Mouse (Mus musculus) kidney, adult 18-20 months (tissue): ENCODE measurements around the gene Smndc1.

ENCODE experiments used
- DNase-seq: peaks from one replicate; pipeline ENCODE4 v3.0.0; 2021

The Smndc1 gene

DNA sequence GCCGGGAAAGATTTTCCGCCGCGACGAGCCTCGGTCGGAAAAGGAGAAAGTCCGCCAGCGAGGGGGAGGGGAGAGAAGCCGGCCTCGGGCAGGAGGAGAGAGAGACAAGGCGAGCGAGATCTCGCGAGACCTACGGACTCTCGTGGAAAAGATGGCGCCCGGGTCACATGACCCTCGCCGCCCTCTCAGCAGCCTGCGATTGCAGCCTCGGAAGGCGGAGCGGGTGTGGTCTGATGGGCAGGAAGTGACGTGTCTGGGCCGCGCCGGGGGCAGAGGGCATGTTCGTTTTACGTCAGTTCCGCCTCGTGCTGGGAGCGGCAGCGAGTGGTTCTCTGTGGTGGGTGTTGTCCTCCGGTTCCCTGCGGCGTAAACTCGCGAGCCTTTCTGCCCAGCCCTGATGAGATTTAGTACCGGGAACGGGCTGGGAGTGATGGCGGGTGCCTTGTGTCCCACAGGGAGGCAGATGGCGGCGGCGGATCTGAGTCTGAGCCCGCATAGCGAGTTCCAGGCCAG is at the start of gene Smndc1:
Gene Smndc1, minus strand, starts transcription at position 84 of the 513 bp plus-strand sequence.
- DNase-seq: peak; percentile 99

DNA sequence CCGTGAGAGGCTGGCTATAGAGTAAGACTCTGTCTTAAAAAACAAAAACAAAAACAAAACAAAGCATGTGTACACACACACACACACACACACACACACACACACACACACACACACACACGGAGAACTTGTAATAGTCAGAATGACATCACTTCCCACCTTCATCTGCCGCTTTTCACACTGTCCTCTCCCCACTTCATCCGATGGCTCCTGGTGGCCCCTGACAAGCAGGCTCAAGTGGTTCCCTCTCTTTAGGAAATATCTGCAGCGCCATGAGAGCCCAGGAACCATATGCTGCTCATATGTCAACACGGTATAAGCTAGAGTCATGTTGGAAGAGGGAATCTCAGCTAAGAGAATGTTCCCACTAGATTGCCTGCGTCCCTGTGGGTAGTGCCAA is 49.0 kb upstream of the Smndc1 start:
- no peak for DNase-seq

DNA sequence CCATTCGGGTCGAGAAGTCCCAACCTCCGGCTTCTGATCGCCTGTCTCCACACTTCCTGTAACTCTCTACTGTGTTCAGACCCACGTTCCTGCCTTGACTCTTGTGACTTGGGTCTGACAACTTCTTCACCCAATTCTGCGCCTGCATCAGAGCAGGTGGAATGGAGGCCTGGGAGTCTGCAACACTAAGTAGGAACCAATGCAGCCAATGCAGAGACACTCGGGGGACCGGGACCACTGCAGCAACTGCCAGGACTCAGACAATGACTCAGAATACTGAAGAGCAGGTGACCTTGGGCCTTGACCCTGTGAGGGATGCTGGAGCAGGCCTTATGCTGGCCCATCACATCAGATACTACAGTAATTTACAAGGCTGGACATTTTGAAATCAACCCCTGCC is 47.6 kb upstream of the Smndc1 start:
- no peak for DNase-seq

DNA sequence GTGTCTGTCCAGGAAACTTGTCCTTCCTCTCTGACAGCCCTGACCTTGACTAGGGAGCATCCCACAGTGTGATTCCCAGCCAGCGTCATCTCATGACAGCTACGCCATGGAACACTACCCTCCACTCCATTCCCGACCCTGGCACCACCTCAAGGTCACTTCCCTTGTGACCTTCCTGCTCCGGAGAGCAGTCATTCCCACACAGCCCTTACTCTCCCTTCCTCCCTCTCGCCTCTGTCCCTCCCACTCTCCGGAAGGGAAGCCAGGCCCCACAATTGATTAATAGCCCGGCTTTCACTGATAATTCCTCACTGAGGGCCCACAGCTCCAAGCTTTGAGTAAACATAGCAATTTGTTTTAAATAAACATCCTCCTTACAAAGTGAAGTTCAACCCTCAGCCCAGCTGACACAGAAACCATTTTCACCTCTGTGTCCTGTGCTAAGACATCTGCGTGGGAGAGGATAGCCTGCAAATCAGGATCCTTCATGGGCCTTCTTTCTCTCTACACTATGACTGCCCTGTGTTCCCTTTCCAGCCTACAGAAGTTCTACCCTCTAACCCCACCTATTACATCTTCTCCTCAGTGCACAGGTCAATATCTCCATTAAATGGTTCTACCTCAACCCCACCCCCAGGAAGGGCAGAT is 47.1 kb upstream of the Smndc1 start:
- DNase-seq: peak; percentile 64

DNA sequence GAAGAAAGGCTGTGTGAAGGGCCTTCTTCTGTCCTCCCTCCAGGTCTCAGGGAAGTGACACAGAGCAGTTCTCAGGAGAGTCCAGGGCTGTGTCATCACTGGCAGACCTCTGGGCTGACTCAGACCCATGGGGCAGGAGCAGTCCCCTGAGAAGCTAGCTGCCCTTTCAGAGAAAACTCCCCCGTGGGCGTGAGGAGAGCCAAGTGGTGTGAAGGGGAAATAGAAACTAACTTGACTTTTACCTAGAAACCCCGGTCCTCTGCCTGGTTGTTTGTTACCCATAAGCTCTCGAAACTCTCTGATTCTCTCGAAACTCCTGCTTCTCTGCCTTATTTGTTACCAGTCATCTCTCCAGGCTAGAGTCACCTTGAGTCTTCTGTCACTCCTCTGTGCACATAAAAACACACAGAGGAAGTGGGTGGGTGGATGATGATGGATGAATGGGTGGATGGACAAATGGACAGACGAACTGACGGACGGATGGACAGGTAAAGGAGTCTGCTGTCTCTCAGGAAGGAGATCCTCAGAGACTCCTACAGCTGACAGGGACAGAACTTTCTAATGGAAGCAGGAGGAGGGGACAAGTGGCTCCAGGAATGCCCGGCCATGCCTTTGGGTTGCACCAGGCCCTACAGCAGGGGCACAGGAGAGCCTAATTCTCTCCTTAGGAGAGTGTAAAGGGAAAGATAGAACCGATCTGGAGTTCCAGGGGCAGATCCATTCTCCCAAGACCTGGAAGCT is 43.7 kb upstream of the Smndc1 start:
- no peak for DNase-seq

DNA sequence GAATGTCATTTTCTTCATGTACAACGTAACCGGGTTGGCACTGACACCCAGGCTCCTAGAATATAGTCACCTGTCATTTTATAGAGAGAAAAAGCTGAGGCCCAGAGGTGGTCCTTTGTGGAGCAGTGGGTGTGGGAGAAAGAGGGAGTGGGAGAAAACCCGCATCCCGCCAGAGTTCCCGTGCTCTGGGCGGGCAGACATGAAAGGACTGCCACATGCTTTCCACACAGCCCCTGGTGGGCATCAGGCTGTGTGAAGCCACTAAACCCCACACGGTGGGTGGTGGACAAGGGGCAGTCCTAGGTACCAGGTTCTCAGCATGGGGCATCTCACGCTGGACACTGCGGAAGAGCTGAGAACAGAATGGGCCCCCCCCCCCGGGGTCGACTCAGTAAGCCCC is 40.6 kb upstream of the Smndc1 start:
- DNase-seq: no peak

DNA sequence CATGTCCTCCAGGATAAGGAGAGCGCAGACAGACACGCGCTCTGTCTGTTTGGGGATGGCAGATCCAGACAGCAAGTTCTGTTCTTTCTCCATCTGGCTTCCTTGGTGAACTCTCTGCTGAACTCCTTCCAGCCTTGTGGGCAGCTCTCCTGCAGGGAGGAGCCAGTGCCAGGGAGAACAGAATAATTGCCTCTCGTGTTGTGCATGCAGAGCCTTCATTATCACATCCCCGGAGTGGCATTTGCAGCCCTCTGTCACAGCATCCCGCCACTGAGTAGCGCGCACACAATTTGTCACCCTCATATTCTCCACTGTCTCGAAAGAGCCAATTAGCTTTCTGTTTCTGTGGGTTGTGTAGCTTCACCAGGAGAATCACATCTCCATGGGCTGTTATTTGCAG is 40.0 kb upstream of the Smndc1 start:
- DNase-seq: no peak

DNA sequence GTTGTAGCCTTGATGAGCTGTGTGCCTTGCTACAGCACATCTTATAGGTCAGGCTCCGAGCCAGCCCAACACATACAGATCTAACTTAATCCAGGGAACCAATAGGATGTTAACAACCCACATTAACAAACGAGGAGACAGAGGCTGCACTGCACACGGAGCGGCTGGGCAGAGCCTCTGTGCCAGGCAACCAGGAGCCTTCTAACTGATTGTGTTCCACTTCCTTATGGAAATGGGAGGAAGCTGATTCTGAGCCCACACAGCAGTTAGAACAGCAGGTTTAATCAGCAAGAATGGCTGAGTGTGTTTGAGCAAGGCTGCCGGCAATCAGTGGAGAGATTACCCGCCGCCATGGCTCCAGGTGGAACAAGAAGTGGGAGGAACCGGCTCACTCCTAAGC is 37.4 kb upstream of the Smndc1 start:
- DNase-seq: no peak

DNA sequence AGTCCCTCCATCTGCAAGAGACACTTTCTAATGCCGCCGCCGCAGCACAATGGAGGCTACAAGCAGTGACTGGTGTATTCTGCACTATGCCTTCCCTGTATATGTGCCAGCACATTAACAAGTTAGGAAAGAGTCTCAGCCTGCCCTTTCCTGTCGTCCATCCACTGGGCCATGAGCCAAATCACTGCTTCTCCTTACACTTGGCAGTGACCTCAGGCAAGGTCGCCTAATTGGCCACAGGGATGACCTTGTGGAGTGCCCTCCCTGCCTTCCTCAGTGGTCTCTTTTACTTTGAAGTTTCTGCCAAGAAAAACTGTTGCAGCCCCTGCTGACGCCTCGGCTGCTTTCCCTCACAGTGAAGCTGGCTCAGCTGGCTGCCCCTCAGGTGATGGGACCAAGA is 37.0 kb upstream of the Smndc1 start:
- DNase-seq: no peak

DNA sequence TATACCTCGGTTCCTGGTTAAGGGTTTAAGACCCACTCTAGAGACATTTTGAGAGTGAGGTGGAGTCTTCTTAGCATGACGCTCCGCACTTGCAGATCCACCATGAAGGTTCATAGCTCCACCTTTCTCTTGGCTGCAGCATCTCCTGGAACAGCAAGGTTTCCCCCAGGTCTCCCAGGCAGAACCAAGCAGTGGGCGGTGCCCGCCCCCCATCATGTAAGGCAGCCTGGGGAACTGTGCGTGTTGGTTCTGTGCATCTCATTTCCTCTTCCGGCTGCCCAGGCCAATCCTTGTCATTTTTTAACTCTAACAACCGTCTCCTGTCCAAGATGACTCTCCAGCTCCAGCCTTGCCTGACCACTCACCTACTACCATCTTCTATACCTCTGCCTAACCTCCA is 35.4 kb upstream of the Smndc1 start:
- DNase-seq: no peak

DNA sequence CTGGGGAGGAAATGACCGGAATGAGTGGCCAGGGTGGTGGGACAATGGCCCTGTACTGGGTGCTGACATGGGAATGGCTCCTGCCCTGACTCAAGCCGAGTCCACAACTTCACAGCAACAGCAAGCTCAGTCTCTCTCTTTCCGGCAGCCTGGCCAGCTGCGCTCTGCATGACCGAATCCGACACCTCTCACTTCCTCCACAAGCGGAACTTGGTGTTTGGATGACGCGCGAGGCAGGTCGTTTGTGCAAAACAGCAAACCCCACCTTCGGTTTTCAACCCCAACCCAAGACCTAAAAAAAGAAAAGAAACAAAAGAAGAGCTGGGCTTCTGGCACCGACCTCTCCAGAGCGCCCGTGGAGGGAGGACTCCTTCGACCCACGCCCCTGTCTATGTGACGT is 34.3 kb upstream of the Smndc1 start:
- peak; percentile 26 for DNase-seq

DNA sequence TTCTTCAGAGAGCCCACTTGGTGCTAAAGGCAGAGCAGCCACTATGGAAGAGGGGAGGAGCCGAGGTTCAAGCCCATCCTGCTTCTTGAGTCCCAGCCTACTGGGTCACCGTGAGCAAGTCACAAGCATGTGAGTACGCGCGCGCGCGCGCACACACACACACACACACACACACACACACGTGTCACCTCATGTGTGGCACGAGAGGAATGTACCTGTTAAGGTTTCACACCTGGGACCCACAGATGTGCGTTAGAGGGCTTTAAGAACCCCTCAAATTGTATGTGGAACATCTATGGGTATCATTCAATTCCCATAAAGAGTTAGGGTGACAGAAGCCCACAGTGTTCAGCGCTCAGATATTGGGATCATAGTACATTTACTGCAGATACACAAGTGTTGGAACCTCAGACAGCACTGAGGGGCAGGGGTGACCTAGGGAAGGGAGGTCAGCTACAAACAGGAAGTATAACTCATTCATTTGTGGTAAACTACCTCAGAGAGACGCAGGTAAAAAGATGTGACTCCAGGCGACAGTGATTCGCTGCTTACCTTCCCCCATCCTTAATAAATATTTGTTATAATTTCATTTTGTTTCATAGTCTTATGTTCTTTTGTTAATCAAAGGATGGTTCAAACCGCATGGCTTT is 33.6 kb upstream of the Smndc1 start:
- no peak for DNase-seq

DNA sequence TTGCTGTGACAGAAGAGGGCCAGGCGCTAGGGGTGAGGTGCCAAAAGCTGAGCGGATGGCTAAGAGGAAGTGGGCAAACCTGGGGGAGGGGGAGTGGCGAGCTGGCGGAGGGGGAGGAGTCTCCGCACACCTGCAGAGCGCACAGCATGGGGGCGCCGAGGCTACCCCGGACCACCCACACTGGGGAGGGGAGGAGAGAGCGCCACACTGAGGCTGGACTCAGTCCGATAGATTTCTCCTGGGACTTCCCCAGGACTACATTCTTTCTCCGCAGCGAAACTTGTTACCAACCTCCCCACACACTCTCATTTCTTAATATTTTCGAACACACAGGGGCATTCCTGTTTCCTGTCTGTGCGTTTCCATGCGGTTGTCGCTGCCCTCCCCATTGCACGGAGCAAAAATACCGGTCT is 33.0 kb upstream of the Smndc1 start:
- no peak for DNase-seq

DNA sequence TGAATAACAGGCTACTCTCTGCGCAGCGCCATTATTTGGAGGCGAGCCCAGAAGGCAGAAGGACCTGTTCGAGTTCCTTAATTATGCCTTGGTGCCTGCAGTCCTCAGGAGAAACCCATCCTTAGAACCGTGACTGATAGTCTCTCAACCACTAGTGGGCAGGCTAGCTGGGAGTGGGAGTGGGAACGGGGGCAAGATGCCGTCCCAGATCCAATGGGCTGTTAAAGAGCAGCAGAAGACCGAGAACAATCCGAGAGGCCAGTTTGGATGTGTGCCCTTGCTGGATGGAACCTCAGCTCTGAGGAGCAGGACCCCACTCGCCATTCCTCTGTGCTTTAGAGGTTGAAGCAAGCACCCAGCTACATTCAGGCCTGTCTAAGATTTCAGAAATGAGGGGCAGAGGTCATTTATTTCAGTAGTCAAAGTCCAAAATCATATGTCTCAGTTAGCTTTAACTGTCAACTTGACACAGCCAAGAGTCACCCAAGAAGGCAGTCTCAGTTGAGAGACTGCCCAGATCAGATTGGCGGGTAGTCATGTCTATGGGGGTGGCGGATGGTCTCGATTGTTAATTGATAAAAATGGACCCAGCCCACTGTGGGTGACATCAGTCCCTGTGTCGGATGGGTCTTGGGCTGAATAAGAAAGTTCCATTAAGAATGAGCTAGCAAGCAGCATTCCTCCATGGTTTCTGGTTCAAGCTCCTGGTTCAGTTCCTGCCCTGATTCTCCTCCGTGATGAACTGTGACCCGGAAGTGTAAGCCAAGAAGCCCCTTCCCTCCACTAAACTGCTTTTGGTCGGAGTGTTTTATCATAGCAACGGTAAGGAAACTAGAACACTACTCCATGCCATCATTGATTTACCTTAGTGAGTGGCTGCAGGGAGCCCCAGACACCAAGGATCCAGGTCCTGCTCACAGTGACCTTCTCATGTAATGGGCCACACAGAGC is 32.3 kb upstream of the Smndc1 start:
- no peak for DNase-seq

DNA sequence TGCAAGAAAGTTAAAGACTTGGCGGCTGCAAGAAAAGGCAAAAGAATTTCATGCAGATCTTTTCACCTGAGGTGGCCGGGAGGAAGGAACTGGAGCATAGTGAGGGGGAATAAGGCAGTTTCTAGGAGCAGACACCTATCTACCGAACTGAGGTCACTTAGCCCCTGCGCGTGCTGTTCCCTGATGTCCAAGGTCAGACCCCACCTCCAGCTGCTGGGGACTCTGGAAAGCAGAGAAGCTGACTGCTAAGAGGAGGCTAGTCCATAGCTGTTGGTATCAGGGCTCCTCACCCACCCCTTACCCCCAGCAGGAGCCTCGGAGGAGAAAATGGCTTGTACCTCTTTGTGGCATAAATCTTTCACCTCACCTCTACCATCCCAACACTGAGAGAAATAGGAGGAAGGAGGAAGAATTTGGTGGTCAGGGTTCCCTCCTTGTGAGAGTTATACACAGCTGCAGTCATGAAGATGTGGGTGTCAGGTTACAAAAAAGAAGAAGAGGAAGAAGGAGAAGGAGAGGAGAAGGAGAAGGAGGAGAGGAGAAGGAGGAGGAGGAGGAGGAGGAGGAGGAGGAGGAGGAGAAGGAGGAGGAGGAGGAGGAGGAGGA is 31.3 kb upstream of the Smndc1 start:
- no peak for DNase-seq

DNA sequence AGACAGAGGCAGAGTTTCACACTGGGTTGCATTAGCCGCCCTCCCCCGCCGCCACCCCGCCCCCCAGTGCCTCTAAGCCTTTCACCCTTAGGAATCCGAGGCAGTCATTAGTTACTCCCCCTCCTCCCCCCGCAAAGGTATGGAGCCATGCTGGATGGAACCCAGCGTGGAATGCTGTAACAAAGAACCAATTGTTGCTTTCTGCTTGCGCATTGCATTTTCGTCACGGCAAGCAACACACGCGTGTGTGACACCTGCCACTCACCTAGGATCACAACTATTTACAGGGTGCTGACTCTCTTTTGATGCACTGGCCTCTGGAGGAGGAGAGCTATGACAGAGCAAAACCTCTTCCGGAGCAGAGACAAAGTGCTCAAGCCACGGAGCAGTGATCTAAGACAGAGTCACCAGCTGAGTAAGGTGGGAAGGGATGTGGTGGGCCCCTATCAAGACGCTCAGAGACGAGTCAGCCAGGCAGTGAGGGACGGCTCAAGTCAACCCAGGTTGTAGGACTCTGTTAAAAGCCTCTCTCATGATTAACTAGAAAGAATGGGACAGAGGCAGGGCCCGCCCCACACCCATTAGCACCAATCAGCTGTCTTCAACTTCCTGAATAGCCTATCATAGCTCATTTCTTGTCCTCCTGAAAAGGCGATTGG is 30.7 kb upstream of the Smndc1 start:
- peak; percentile 82 for DNase-seq

DNA sequence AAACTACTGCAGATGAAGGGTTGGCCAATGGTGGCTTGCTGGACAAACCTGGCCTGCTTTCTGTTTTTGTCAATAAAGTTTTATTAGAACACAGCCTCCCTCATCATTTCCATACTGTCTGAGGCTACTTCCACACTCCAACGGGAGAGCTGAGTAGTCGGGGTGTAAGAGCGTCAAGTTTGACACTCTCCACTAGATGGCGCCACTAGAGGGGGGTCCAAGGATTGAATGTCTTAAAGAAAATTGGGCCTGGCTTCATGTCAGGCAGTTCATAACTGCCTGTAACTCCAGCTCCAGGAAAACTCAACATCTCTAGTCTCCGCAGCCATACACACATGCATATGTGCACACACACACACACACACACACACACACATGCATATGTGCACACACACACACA is 29.5 kb upstream of the Smndc1 start:
- DNase-seq: peak; percentile 40

DNA sequence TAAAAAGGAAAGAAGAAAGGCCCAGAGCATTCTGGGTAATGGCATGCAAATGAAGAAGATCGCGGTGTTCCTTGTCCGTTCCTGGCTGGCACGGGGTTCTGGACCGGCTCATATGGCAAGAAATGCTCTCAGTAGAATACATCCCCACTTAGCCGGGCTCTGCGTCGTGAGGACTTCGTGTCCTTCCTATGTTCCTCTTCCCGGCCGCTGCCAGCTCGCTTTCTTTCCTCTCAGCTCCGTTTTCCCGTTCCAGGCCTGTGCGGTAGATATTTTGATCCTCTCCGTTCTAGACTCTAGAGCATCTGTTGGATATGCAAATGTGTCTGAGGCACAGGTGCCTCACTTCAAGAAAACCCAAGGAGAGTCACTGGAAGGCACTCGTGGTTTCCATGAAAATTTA is 24.8 kb upstream of the Smndc1 start:
- no peak for DNase-seq

DNA sequence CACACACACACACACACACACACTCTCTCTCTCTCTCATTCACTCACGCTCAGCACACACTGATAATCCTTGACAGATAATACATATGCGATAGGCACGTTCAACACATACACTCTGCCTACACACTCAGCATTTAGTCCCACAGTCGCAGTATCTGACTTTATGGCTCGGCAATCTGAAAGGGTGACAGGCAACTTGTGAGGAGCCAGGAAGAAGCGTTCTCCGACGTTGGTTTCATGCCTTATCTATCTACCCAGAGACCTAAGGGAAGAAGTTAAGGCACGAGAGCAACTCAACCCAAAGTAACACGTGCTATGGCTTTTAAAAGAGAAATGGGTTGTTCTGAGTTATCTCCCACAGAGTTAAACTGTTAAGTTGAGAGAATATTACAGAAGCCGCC is 24.3 kb upstream of the Smndc1 start:
- DNase-seq: no peak

DNA sequence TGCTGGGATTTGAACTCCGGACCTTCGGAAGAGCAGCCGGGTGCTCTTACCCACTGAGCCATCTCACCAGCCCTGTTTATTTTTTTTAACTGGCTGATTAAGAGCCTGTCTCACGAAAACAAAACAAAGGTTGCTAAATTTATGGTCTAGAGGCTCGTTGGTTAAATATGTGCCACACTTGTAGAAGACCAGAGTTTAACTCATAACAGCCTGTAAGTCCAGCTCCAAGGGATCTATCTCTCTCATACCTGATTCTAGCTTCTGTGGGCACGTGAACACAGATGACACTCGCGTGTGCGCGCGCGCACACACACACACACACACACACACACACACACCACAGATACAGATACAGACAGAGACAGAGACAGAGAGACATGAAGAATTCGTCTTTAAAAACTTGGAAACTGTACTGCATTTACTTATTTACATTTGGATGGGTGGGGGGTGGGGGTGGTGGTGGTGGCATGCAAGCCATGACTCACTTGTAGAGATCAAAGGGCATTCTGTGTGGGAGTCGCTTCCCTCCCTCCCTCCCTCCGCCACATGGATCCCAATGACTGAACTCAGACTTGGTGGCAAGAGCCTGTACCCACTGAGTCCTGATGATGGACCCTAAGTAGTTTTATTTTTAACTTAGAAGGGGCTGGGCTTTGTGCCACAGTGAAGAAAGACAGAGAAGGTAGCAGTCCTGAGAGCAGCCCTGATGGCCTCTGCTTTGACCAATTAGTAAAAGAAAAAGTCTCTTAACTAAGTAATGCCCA is 23.4 kb upstream of the Smndc1 start:
- DNase-seq: no peak
